Mouse (Mus musculus): ENCODE data around the gene Celf1.

GRCm38 (mm10) chr2:90922636-90923035, 17.5 kb upstream of the Celf1 start:
- TF ChIP-seq CTCF (IDR thresholded peaks at IDR 0.05; ENCODE audit: extremely low read depth, insufficient read length, insufficient replicate concordance, low read depth, low read length) = no peak
- no peak for TF ChIP-seq POLR2A (IDR thresholded peaks at IDR 0.05; ENCODE audit: low read depth, low read length)

Measured in small intestine, adult 2 months (tissue).